ENCODE assay signal across 8 mouse cellular contexts in genomic region chr9:78442579-78443392, GRCm38 (mm10). TPM values are rescaled to one million over a fixed set of nuclear protein-coding genes. Genes with fewer than 3 reads are reported as not detected.
DNase-seq lines count a peak whose midpoint lies in the region; ATAC-seq and TF ChIP-seq lines count a peak whose summit lies in the region.

Gene Cgas, minus strand, starts transcription at chr9:78443237.

- intact Hi-C loops in left cerebral cortex, adult 2 months (cut with DNase I): no loop called here

- H3K27me3 ChIP-seq in embryonic facial prominence, embryonic 15.5 days: peaks cover 56% of the 10 kb centered on the region
- peaks cover 70% of the 10 kb centered on the region for H3K27me3 ChIP-seq in heart, embryonic 12.5 days (replicated peaks)
- peaks cover 78% of the 10 kb centered on the region for H3K27me3 ChIP-seq in kidney, embryonic 15.5 days
- peaks cover 66% of the 10 kb centered on the region for H3K27me3 ChIP-seq in neural tube, embryonic 12.5 days (replicated peaks)

- 0 out of 2 replicates have a peak, but pooled peaks have one; percentile 41 for ATAC-seq in embryonic facial prominence, embryonic 15.5 days (ENCODE audit: insufficient number of reproducible peaks, low FRiP score, low TSS enrichment, low read depth)
- peak; percentile 53; the same call in 1 of the 2 replicates for ATAC-seq in heart, embryonic 12.5 days (ENCODE audit: insufficient number of reproducible peaks, low FRiP score)
- ATAC-seq in kidney, embryonic 15.5 days (replicated peaks; ENCODE audit: low FRiP score): peak; percentile 63
- peak; percentile 27 for ATAC-seq in neural tube, embryonic 12.5 days (ENCODE audit: low FRiP score, low read depth)

- peak; percentile 23 to 24 for DNase-seq in left cerebral cortex, adult 2 months (ENCODE audit: extremely low spot score in 1 of 2, low spot score in 2 of 2)
- no peak for DNase-seq in left cerebral cortex, adult 8-10 months (ENCODE audit: low spot score in 2 of 2)
- peak; percentile 79 to 80 for DNase-seq in lung, adult 18-20 months
- peak; percentile 55 for DNase-seq in testis, postnatal 14 days (ENCODE audit: low spot score)

- no peaks in the 10 kb centered on the region for H3K9me3 ChIP-seq in embryonic facial prominence, embryonic 15.5 days (replicated peaks)
- no peaks in the 10 kb centered on the region for H3K9me3 ChIP-seq in heart, embryonic 12.5 days (replicated peaks)
- no peaks in the 10 kb centered on the region for H3K9me3 ChIP-seq in kidney, embryonic 15.5 days (replicated peaks)
- no peaks in the 10 kb centered on the region for H3K9me3 ChIP-seq in neural tube, embryonic 12.5 days

- H3K4me2 ChIP-seq in embryonic facial prominence, embryonic 15.5 days (replicated peaks): peak within 1 kb of the TSS; percentile 93
- H3K4me2 ChIP-seq in heart, embryonic 12.5 days: peak within 1 kb of the TSS; percentile 90
- H3K4me2 ChIP-seq in kidney, embryonic 15.5 days: peak within 1 kb of the TSS; percentile 94
- H3K4me2 ChIP-seq in neural tube, embryonic 12.5 days (replicated peaks): peak within 1 kb of the TSS; percentile 72

- WGBS in embryonic facial prominence, embryonic 15.5 days: under 1% methylated on average over 81 of the region's 81 CpGs
- under 1% methylated on average over 81 of the region's 81 CpGs for WGBS in heart, embryonic 12.5 days
- WGBS in kidney, embryonic 15.5 days: under 1% methylated on average over 81 of the region's 81 CpGs
- WGBS in neural tube, embryonic 12.5 days: under 1% methylated on average over 77 of the region's 81 CpGs

- no peaks in the 10 kb centered on the region for H3K36me3 ChIP-seq in embryonic facial prominence, embryonic 15.5 days
- H3K36me3 ChIP-seq in heart, embryonic 12.5 days: no peaks in the 10 kb centered on the region
- H3K36me3 ChIP-seq in kidney, embryonic 15.5 days: no peaks in the 10 kb centered on the region
- H3K36me3 ChIP-seq in neural tube, embryonic 12.5 days: no peaks in the 10 kb centered on the region

- TF ChIP-seq CTCF in left cerebral cortex, adult 2 months (IDR thresholded peaks at IDR 0.05): no peak

- peak within 1 kb of the TSS; percentile 35 for H3K9ac ChIP-seq in embryonic facial prominence, embryonic 15.5 days
- H3K9ac ChIP-seq in heart, embryonic 12.5 days: peak within 1 kb of the TSS; percentile 67
- H3K9ac ChIP-seq in kidney, embryonic 15.5 days: peak within 1 kb of the TSS; percentile 58
- no peak within 1 kb of the TSS; the same call in 1 of the 2 replicates for H3K9ac ChIP-seq in neural tube, embryonic 12.5 days

- peak within 1 kb of the TSS; percentile 43 for H3K4me3 ChIP-seq in left cerebral cortex, adult 2 months
- peak within 1 kb of the TSS; percentile 53 for H3K4me3 ChIP-seq in embryonic facial prominence, embryonic 15.5 days (replicated peaks)
- peak within 1 kb of the TSS; percentile 58 for H3K4me3 ChIP-seq in heart, embryonic 12.5 days
- peak within 1 kb of the TSS; percentile 57 for H3K4me3 ChIP-seq in kidney, embryonic 15.5 days (replicated peaks)
- H3K4me3 ChIP-seq in neural tube, embryonic 12.5 days: peak within 1 kb of the TSS; percentile 36

- H3K4me1 ChIP-seq in embryonic facial prominence, embryonic 15.5 days: peaks cover 23% of the 10 kb centered on the region
- H3K4me1 ChIP-seq in heart, embryonic 12.5 days (replicated peaks): peaks cover 11% of the 10 kb centered on the region; the same call in 1 of the 2 replicates
- H3K4me1 ChIP-seq in kidney, embryonic 15.5 days: peaks cover 20% of the 10 kb centered on the region
- H3K4me1 ChIP-seq in neural tube, embryonic 12.5 days: peaks cover 10% of the 10 kb centered on the region; the same call in 1 of the 2 replicates

- no peak within 1 kb of the TSS for H3K27ac ChIP-seq in left cerebral cortex, adult 2 months
- no peak within 1 kb of the TSS for H3K27ac ChIP-seq in embryonic facial prominence, embryonic 15.5 days (replicated peaks)
- H3K27ac ChIP-seq in heart, embryonic 12.5 days (ENCODE audit: poor library complexity, severe bottlenecking): no peak within 1 kb of the TSS
- no peak within 1 kb of the TSS for H3K27ac ChIP-seq in kidney, embryonic 15.5 days
- H3K27ac ChIP-seq in neural tube, embryonic 12.5 days: no peak within 1 kb of the TSS

RNA-seq across cellular contexts. Expression of gene Cgas, which starts in this region (rescaled TPM):
- total RNA-seq in left cerebral cortex, adult 2 months (2021): under 1 TPM; 0.35 to 0.52 TPM
- total RNA-seq in left cerebral cortex, adult 8-10 months (2022): 1 to 10 TPM in 1 of 4 experiments, under 1 TPM in 3; 0.52 to 1.1 (median 0.65) TPM
- polyA plus RNA-seq in embryonic facial prominence, embryonic 15.5 days (2015; fragmentation: Nextera tagmentation; extraction: Ambion mirVana): 2.5 and 3.3 TPM in 2 replicates
- 0.68 and 0.82 TPM in 2 replicates for polyA plus RNA-seq in heart, embryonic 12.5 days (2016; fragmentation: Nextera tagmentation; extraction: Ambion mirVana)
- polyA plus RNA-seq in kidney, embryonic 15.5 days (2015; fragmentation: Nextera tagmentation; extraction: Ambion mirVana): 2.1 and 2.8 TPM in 2 replicates
- polyA plus RNA-seq in neural tube, embryonic 12.5 days (2016; fragmentation: Nextera tagmentation; extraction: Ambion mirVana): 0.73 and 1.3 TPM in 2 replicates

Comparison
In these comparisons a context has a peak if more than half of its experiments do, and no peak if none do; other contexts are left out.
1. Peak in DNase-seq and H3K4me3 ChIP-seq in left cerebral cortex, adult 2 months; RNA of the gene not detected or under 1 TPM.
2. Peak in ATAC-seq, H3K4me3 ChIP-seq, H3K9ac ChIP-seq and H3K4me2 ChIP-seq in heart, embryonic 12.5 days; RNA of the gene not detected or under 1 TPM.
3. DNase-seq: peak in lung, adult 18-20 months (2 of 2) and testis, postnatal 14 days (single experiment); none in left cerebral cortex, adult 8-10 months (0 of 2).
4. Peak in every context shown above with its lines, with median percentiles within 50 percentile points of each other: H3K4me3 ChIP-seq, ATAC-seq and H3K4me2 ChIP-seq.